Mouse (Mus musculus) gastrocnemius, postnatal 4 days (tissue): ENCODE measurements at regions not wholly inside any gene's neighbourhood (a gene's known extent, or its start where the extent isn't known, plus 50 kb on each side); places are given as distances from the start of the nearest gene placed in this dataset.
A peak's percentile ranks its signal among the peaks of the same experiment; 100 is the strongest.

ENCODE experiments used
- DNase-seq, 2 experiments: peaks; one replicate each; pipeline ENCODE4 v3.0.0; 2021 to 2022; ENCODE audit warnings: low spot score in 2 of 2, mixed read lengths in 2 of 2

DNA sequence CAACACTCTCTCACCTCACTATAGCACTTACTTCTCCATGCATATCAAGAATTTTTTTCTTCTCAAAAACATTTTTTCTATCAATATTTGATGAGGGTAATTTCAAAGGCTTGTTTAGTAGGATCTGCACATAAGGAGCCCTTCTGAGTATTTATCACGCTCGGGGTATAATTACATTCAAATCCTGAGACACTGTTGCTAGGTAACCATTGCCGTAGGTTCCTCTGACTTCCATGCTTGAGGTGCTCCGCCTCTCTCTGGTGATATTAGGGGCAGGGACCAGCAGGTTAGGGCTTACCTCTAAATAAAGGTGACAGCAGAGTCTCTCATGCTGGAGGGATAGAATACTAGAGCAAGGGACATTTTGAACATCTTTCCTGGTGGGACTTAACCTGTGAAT lies 54.4 kb upstream of the 9630041A04Rik start:
- DNase-seq = no peak

DNA sequence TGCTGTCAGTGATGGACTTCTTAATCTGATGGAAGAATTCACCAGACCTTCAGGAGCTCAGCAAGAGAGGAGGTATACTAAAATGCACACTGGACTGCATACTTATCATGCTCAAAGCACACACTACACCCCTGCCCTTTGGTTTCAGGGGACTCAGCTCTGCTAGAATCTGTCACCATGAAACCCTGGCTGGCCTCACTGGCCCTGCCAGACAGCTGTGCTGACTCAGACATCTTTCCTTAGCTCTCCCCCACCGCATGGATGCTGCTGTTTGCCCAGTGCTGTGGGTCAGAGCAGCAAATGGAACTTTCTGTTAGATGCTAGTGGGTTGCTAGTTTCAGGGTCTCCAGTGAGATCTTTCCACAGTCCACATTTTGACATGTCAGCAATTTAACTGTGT lies 64.9 kb upstream of the 9630041A04Rik start:
- no peak for DNase-seq

DNA sequence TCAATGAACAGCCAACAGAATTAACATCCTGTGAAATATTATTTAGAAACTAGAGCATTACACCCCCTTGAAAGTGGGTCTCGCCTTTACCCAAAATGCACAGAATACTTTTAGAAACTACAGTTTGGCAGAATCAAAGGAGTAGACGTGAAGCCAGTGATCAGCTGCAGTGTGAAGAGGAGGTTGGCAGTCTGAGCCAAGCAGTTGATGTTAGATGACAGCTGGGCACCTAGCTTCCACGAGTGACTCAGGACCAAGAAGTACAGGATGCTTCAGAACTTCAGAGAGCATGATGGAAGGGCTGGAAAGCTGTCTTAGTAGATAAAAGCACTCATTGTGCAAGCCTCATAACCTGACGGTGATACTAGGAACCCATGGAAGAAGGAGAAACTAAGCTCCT lies 65.6 kb upstream of the 9630041A04Rik start:
- DNase-seq = no peak

DNA sequence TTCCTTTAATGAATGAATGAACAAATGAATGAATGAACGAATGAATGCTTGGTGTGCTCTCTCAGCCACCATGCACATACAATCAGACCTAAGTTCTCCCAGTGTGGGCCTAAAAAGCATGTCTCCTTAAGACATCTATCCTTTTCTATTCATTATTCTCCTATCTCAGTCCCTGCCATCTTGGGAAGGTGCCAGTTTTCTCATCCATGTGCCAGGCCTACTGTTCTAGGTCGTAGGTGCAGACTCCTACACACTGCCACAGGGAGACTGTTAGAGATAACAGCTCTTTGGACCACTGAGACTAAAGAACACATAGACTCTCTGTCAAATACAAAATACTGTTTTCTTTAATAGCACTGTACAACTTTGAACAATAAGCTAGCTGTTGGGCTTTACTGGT lies 66.2 kb upstream of the 9630041A04Rik start:
- no peak for DNase-seq

DNA sequence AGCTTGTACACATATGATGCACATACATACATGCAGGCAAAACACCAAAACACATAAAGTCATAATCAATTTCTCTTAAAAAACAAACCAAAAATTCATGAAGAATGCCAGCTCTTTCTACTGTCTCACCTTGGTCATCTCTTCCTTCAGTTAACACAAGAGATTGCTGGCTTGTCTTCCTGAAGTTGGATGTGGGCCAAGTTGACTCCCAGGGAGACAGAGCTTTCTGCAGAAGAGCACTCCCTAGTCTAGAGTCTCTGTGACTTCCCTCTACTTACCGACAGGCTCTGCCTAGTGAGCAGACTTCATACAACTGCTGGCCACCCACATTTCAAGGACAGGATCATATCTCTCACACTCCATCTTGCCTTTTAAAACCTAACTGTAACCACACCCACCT lies 70.7 kb upstream of the 9630041A04Rik start:
- no peak for DNase-seq

DNA sequence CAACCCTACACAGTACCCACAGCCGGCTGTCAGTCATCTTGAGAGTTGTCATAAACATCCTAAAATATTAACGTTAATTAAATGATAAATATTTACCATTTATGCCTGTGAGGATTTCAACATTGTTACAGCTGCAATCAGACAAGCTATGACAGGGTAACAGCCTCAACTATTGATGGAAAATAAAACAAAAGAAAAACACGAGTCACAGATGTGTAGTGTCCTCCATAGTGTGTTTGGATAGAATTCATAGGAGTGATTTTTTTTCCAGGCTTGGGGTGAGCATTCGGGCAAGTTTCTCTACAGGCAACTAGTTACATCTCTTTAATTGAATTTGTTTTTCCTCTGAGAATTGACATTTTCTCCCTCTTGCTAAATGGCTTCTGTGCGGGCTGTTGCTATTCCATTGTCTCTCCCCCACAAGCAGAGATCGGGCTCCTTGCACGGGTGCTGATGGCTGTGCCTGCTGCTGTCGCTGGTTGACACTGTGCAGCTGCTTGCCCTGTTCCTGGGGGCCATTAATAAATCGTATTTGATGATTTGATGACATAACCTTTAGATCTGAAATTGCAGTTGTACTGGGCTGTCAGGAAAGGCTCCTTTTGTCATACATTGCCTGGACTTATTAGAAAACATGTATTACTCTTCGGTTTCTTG lies 120.6 kb upstream of the 9630041A04Rik start:
- DNase-seq = no peak

DNA sequence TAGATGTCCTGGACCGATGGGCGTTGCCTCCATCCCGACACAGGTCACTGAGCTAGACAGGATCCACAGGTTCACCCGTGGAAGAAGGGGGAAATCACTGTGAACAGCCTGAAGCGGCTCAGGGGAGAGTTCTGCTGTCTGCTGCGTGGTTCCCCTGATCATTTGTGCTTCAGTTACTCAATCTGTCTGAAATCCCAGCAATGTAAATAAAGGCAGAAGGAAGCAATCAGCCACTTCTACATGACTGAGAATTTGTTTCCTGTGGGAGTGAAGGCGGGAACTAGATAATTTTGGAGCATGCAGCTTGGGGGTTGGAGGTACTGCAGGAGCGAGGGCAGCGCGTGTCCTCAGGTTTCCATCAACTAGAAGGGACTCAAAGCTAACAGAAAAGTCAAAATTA lies 122.3 kb upstream of the 9630041A04Rik start:
- DNase-seq = no peak

DNA sequence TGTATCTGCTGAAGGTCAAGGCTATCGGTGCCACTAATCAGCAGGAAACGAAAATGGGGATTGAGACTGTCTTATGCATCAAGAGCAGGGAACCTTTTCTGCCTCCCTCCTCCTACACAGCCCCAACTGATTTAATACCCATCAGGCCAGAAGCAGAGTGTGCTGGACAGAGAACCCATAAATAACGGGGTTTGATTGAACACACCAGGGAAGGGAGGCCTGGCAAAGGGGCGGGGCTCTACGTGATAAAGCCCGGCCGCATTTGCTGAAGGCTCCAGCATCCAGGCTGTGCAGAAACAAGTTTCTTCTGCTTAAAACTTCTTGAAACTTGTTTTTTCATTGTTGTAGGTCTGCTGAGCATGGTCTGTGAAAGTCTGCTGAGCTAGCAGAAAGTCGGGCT lies 127.4 kb upstream of the 9630041A04Rik start:
- no peak for DNase-seq

DNA sequence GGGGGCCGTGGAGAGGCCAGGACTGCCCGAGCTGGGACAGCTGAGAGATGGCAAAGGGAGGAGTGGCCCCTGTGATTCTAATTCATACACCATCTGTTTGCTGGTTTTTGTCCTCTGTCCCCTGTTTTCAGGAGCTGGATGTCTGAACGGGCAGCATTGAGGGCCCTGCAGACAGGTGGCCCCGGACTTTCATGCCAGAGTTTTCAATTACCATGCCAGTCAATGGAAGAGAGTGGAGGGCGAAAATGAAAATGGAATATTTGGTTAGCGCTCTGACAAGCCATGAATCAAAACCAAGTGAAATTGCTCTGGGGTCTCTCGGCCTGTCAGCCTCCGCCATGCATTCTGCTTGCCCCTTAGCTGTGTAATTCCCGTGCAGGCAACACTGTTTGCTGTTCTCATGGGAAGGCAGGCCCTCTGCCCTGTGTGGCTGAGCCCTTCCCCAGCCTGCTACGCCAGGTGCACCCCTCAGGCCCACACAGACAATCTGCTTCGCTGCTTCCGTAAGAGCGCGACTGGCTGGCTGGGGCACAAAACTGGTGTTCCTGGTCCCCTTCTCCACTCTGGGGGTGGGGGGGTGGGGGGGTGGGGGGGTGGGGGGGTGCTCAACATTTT lies 127.9 kb upstream of the 9630041A04Rik start:
- no peak for DNase-seq

DNA sequence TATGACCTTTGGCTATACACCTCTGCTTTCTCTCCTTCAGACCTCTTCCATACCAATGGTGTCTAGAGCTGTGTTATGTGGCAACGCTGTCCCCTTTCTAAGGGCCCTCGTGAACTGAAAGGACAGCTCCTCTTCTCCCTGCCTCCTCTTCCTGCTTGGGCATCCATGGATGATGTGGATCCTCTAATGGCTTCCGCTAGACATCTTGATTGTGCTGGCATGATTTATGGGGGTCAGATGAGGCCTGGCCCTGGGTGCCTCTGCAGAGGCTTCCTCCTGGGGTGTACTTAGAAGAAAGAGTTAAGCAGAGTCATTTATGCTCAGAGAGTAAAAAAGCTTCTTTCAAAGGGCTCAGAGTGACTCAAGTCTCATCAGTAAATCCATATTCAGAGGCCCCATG lies 131.5 kb upstream of the 9630041A04Rik start:
- no peak for DNase-seq

DNA sequence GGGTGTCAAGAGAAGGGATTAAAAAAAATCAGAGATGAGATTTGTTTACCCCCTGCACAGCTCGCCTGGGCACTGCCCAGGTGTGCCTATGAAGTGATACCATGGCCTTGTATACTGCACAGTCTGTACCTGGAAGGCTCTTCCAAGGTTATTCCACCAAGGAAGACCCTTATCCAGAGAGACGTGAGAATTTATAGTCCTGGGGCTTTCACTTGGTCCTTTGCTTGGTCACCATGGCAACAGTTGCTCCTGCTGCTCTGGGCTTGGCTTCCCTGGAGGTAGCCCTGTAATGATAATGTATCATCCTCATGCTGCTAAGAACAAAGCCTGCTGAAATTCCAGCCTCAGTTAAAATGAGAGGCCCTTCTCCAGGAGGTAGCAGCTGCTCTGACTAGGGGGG lies 143.7 kb upstream of the 9630041A04Rik start:
- no peak for DNase-seq

DNA sequence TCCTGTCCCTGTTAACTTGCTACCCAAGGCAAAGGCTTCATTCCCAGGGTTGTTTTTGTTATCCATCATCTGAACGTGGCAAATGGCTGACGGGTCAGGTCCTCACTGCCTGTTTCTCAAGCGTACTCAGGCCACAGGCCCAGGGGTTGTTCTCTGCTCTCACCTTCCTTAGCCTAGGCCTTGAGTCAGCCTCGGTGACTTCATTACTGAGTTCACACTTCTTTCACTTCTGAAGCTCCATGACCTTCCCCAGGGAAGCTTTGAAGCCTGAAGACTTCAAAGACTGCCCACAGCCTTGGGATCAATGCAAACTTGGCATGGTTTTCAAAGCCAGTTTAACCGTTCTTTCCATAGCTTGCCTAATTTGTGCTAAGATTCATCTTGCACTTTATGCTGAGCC lies 145.3 kb upstream of the 9630041A04Rik start:
- no peak for DNase-seq

DNA sequence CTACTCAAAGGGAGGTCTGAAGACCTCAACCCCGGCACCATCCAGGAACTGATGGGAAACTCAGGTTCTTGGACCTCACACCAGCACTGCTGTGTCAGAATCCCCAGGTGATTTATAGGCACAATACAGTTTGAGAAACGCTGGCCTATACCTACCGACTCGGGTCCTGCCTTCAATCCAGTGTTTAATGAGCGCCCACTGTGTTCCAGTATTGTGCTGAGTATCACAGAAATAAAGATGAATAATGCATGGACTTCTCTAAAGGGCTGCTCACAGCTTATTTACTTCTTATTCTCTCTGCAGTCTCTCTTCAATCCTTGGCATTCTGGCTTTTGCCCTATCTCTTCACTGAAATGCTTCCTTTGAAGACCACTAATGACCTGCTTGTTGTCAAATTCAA lies 146.8 kb upstream of the 9630041A04Rik start:
- no peak for DNase-seq

DNA sequence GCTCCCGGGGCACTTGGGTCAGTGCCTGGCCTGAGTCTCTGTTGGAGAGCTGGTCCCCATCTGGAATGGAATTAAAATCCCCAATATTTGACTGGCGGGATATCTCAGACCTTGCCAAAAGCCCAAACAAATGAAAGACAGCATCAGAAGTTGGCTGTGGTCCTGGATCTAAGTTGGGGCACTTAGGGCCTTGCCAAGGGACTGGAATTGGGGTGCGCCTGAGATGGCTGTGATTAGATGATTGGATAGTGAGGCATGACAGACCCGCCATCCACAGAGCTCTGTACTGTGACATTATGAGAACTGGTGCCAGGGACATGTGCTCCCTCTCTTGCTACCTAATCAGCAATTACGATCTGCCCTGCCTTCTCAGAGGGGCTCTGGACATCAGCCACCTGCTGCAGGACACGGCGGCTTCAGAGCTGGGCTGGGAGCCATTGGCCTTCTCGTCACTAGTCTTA lies 151.0 kb upstream of the 9630041A04Rik start:
- DNase-seq = peak in 1 of 2 experiments; percentile 17

DNA sequence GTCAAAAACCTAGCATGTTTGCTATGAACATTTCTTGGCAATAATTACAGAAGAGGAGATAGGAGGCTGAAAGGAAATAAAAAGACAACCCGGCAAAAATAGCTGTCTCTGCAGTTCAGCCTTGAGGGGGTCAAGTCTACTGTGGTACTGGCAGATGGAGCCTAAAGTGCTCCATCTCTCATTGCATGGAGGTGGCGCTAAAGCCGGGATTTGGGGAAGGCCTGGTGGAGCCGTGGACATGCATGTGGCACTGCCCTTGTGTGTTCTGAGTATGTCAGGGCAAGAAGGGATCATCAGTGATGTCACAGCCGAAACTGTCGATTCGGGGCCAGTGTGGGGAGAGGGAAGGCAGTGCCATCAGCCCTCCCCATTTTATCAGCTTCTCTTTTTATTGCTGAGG lies 161.3 kb upstream of the 9630041A04Rik start:
- no peak for DNase-seq

DNA sequence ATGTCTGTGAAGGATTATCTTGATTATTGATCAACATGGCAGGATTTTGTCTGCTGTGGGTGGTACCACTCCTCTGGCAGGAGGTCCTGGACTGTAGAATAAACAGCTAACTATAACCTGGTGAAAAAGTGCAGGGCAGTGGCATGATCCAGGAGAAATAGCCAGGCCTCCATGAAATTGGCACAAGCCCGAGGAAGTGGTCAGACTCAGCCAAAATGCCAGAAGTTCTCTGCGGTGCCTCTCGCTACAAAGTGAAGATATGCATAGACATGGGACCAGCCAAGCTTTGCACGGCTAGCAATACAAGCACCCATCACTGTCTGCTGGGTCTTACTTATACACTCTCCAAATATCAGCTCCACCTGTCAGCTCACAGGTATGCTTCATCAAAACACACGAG lies 167.6 kb upstream of the 9630041A04Rik start:
- no peak for DNase-seq

DNA sequence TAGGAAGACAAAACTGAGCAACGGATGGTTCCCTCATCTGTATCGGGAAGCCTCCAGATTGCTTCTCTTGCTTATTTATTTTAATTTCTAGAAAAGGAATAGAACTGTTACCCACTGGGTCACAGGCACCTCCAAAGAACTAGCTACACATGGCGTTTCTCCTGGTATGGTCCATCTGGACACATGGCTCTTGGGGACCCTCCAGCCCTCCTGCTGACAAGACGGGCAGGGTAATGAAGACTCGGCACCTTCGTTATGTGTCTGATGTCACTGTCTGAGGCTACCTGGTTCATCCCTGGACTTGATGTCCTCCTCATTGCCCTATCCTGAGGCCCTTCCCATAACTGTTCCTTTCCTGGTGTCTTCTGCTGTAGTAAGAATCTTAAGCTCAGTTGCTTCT lies 170.3 kb upstream of the 9630041A04Rik start:
- DNase-seq = no peak

DNA sequence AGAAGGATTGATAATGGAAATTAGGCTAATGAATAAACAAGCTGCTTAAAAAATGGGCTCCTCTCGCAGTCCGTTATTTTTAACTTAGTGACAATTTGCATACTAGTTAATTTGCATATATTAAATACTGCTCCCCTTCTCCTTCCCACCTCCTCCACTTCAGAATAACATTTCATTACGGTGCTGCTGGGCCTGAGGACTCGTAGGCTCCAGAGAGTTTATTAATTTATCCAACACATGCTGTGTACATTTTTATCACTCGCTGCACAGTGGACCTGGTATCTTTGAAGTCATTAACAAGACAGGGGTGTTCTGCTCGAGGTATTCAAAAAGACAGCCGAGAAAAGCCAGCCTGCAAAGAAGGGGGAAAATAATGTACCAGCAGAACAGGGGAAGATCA lies 170.7 kb upstream of the 9630041A04Rik start:
- no peak for DNase-seq

DNA sequence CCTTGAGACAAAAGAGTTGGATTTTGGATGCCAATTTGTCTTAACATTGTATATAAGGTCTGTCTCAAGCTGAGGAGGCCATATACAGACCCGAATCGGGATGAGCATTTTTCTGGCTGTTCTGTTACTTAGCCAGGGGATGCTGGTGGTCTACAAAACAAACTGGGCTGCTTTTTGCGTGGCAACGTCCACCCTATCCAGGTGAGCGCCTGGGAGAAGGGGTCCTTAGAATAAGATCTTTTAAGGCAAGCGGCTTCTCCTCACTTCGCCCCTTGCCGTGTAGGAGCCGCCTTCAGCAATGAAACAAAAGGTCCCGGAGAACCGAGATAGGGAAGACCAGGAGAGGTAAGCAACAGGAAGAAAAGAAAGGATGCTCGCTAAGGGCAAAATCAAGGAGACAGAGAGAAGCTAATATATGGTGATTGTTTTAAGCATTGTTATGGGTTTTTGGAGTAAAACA lies 171.2 kb upstream of the 9630041A04Rik start:
- no peak for DNase-seq

DNA sequence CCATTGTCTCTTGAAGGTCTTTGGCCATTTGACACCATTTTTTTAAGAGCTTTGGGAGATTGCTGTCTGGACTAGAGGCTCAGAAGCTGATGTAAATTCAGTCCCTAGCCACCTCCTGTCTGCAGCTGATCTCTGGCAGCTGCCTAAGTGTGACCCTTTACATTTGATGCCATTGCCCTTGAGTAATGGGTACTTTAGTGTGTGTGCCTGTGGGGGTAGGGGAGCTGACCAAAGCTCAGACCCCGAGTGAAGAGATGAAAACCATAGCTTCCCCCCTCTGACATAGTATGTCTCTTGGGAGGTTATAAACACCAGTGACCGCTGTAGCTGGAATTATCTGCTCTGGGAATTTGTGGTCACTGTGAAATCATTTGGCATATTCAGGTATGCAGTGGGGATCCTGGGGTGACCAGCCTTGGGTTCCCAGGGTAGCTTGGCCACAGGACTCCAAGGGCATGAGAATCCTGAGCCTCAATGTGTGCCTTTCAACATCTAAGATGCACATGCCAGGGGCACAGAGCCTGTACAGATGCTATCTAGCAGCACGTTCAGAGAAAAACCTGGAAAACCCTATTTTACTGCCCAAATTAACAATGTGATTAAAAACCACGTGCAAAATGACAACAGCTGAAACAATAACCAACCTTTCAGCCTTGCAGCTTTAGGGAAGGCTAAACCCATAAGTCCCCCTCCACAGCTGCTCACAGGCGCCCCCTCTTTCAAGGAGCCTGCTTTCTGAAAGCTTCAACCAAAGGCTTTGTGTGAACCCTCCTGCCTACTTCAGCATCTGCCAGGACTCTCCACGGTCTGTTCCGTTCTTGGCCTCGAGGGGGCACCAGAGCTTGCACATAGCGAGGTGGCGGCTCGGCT lies 171.9 kb upstream of the 9630041A04Rik start:
- peak; percentile 74 to 79 for DNase-seq

DNA sequence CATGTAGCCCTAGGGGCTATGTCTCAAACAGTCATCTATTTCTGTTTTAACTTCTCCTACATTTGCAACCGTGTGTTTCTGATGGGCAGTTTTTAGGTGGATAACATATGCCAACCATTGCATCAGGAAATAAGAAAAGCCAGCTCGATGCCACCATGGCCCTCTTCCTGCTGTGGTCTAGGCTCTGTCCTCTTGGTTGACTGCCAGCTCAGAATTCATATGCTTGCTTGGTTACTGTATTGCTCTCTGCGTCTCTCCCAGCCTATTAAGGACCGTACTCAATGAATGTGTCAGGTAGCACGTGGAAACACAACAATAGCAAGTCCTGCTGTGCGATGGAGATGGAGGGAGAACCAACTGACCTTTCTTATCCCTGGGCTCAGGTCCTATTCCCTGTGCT lies 174.4 kb upstream of the 9630041A04Rik start:
- DNase-seq = no peak

DNA sequence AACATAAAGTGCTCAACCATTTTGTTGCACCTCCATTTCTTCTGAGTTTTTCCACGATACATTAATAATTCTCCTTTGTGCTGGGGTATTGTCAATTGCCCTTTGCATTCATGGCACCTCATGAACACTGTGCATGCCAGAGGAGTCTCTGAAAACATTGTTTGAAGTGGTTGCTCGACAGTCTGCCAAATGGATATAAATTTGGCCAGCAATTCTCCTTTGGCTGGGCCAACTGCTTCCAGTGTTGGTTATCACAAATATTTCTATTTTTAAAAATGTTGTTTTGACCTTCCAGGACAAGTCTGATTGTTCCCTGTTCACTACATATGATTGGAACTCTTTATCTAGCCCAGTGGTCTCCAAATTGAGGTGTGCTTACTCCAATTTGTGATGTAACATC lies 184.1 kb upstream of the 9630041A04Rik start:
- DNase-seq = no peak
